Mouse (Mus musculus) embryonic facial prominence, embryonic 14.5 days (tissue): Measurements from ENCODE around the gene Ltbp4. TPM values are rescaled to one million over a fixed set of nuclear protein-coding genes. Genes with fewer than 3 reads are reported as not detected.

Source experiments
- ATAC-seq: fragments of 200-750 bp; cut with Nextera tagmentation; 2 replicates; pipeline ENCODE4 v1.8.0; 2017; ENCODE audit warnings: low read depth, moderate number of reproducible peaks, moderate TSS enrichment
- DNase-seq: peaks from one replicate; pipeline ENCODE4 v3.0.0-alpha.2; 2015; ENCODE audit warnings: low spot score
- H3K27ac ChIP-seq: fragments of 300-500 bp; sonication (generic); replicated peaks from 2 replicates; pipeline ENCODE4 v1.5.1; 2014; ENCODE audit warnings: low read depth, mild to moderate bottlenecking, low read length, moderate library complexity
- H3K27me3 ChIP-seq: fragments of 300-500 bp; sonication (generic); replicated peaks from 2 replicates; pipeline ENCODE4 v1.6.1; 2014; ENCODE audit warnings: low read length; ENCODE audit not compliant: control insufficient read depth, insufficient read depth
- H3K36me3 ChIP-seq: fragments of 300-500 bp; sonication (generic); 2 replicates; pipeline ENCODE4 v1.6.1; 2014; ENCODE audit warnings: low read length, mixed read lengths; ENCODE audit not compliant: control insufficient read depth, insufficient read depth
- H3K4me1 ChIP-seq: fragments of 300-500 bp; sonication (generic); 2 replicates; pipeline ENCODE4 v1.6.1; 2014; ENCODE audit warnings: antibody characterized with exemption, low read length; ENCODE audit not compliant: control insufficient read depth, insufficient read depth
- H3K4me2 ChIP-seq: fragments of 300-500 bp; sonication (generic); 2 replicates; pipeline ENCODE4 v1.6.1; 2014; ENCODE audit warnings: low read depth, mild to moderate bottlenecking, low read length, moderate library complexity, mixed read lengths
- H3K4me3 ChIP-seq: fragments of 300-500 bp; sonication (generic); 2 replicates; pipeline ENCODE4 v1.5.1; 2014; ENCODE audit warnings: low read depth, mild to moderate bottlenecking, low read length
- H3K9ac ChIP-seq: fragments of 300-500 bp; sonication (generic); 2 replicates; pipeline ENCODE4 v1.6.1; 2014; ENCODE audit warnings: low read depth, mild to moderate bottlenecking, low read length, moderate library complexity, mixed read lengths
- H3K9me3 ChIP-seq: fragments of 300-500 bp; sonication (generic); 2 replicates; pipeline ENCODE4 v1.6.1; 2016; ENCODE audit warnings: low read length; ENCODE audit not compliant: control insufficient read depth
- WGBS: fragments of 180-500 bp; shearing (Covaris S2); extraction: QIAGEN DNeasy Blood & Tissue Kit; methylation state at CpG from one replicate; pipeline ENCODE4 v1.1.7; 2014; 5-methylcytosine and 5-hydroxymethylcytosine counted together
- polyA plus RNA-seq: library from polyadenylated mRNA; unstranded; fragments of >200 nt; fragmentation: Nextera tagmentation; extraction: Ambion mirVana; gene quantifications from 2 replicates; pipeline ENCODE4 v1.2.1, GENCODE M21; 2014

Ltbp4 gene
- polyA plus RNA-seq, 1 experiment from 2014 or later, result 74.2 TPM

- DNase-seq (no peak), ATAC-seq (no peak)
- no peaks in the 10 kb centered on the region for H3K9me3 ChIP-seq
- no peak overlapping the region for H3K9ac ChIP-seq
- 82% methylated on average over 11 of the region's 11 CpGs for WGBS
- H3K27me3 ChIP-seq, result peaks cover 72% of the 10 kb centered on the region
- no peak overlapping the region for H3K4me2 ChIP-seq
- no peak overlapping the region for H3K4me3 ChIP-seq
- peaks cover 33% of the 10 kb centered on the region for H3K4me1 ChIP-seq
- H3K36me3 ChIP-seq, result peaks cover 17% of the 10 kb centered on the region
- no peak overlapping the region for H3K27ac ChIP-seq
These were observed 9.3 kb downstream of the Ltbp4 start for GRCm38 (mm10) chr7:27328161-27328560.

DNA sequence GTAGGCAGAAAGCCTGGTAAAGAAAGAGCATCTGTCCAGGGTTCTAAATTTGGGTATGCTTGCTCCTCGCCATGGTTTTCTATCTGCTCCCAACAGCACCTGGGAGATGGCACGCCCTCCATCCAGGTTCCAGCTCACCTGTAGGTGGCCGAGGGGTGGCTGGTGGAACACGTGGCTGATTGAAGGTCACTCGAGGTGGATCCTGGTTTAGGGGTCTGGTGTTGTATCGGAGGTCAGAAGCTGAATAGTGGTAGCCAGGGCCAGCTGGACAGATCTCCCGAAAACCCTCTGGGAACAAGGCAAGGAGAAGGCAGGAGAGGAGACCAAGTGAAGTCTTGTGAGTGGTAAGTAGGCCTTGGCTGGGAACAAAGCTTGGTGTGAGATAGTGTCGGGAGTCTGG is 10.0 kb downstream of the Ltbp4 start:
- Histone ChIP-seq H3K4me1 (peaks cover 30% of the 10 kb centered on the region), H3K9ac (no peak overlapping the region), H3K27me3 (peaks cover 65% of the 10 kb centered on the region), H3K36me3 (peaks cover 23% of the 10 kb centered on the region), H3K4me2 (no peak overlapping the region), H3K27ac (no peak overlapping the region), H3K9me3 (no peaks in the 10 kb centered on the region), H3K4me3 (no peak overlapping the region)
- ATAC-seq (no peak), DNase-seq (no peak)
- 96% methylated on average over 8 of the region's 8 CpGs for WGBS

DNA sequence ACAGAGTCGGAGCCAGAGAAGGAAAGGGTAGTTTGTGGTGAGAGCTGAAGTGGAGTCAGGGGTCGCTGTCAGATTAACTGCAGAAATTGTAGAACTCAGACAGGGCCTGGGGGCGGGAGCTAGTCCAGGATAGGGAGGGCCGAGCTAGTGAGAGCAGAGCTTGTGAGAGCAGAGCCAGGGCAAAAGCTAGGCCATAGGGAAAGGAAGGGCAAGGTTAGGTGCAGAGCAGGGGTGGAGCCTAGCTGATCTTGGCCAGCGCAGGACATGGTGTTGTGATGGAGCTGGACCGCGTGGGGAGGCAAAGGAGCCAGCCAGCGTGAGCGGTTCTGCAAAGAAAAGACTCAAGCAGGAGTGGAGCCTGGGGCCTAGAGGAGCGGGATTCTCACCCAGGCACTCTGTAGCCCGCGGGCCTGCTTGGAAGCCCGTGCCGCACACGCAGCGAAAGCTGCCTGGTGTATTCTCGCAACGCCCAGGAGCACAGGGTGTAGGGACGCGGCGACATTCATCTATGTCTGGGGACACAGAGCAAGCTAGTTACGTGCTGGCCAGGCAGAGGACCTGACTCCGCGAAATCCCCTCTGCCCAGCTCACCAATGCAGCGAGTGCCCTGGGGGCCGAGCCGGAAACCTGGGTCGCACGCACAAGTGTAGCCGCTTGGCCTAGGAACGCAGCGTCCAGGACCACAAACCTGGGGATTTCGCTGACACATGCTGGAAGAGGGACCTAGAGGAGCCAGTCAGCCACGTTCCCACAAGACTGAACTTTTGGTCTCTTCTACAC is 11.2 kb downstream of the Ltbp4 start:
- H3K27ac ChIP-seq, result no peak overlapping the region
- no peak for ATAC-seq

DNA sequence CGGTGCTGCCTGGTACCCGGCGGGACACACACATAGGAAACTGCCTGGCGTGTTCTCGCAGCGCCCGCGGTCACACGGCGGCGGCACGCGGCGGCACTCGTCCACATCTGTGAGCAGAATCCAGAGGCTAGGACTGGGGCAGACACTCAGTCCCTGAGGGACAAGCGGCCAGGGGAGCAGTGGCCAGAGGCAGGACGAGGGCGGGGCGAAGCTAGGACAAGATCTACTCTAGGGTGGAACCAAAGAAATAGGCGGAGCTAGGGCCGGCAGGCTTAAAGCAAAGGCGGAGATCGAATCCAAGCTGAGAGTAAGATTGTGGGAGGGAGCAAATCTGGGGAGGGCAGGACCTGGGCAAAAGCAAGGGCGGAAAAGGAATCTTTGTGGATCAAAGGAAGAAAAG is 11.8 kb downstream of the Ltbp4 start:
- peaks cover 53% of the 10 kb centered on the region for H3K27me3 ChIP-seq
- H3K9ac ChIP-seq, result peak overlapping the region; percentile 52
- ATAC-seq (no peak), DNase-seq (peak; percentile 58)
- H3K27ac ChIP-seq, result no peak overlapping the region
- peak overlapping the region; percentile 49 for H3K4me2 ChIP-seq
- no peaks in the 10 kb centered on the region for H3K9me3 ChIP-seq
- 3% methylated on average over 24 of the region's 24 CpGs for WGBS
- peaks cover 19% of the 10 kb centered on the region; the same call in 1 of the 2 replicates for H3K4me1 ChIP-seq
- peaks cover 23% of the 10 kb centered on the region for H3K36me3 ChIP-seq
- peak overlapping the region; percentile 31 for H3K4me3 ChIP-seq

More for the DNA sequence above, 11.2 kb downstream of the Ltbp4 start:
- Histone ChIP-seq H3K9ac (peak overlapping the region; percentile 19; the same call in 1 of the 2 replicates), H3K4me3 (peak overlapping the region; percentile 31), H3K27me3 (peaks cover 57% of the 10 kb centered on the region), H3K36me3 (peaks cover 23% of the 10 kb centered on the region), H3K9me3 (no peaks in the 10 kb centered on the region), H3K4me1 (peaks cover 21% of the 10 kb centered on the region; the same call in 1 of the 2 replicates), H3K4me2 (peak overlapping the region; percentile 49)
- no peak for DNase-seq
- 42% methylated on average over 31 of the region's 34 CpGs for WGBS

DNA sequence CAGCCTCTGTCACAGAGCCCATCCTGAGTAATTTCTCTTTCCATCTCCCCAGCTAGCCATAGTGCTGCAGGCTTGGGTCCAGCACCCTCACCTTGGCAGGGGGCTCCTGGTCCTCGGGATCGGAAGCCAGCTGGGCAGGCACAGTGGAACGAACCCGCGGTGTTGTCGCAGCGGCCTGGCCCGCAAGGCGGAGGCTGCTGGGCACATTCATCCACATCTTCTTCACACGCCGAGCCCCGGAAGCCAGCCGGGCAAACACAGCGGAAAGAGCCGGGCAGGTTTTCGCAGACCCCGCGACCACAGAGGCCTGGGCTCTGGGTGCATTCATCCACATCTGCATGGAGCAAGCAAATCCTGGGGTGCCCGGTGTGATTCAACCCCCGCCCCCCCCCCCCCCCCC is 12.6 kb downstream of the Ltbp4 start:
- Histone ChIP-seq H3K36me3 (peaks cover 23% of the 10 kb centered on the region), H3K4me1 (peaks cover 13% of the 10 kb centered on the region; the same call in 1 of the 2 replicates), H3K9ac (no peak overlapping the region), H3K27me3 (peaks cover 46% of the 10 kb centered on the region), H3K27ac (no peak overlapping the region), H3K4me3 (no peak overlapping the region), H3K9me3 (no peaks in the 10 kb centered on the region), H3K4me2 (no peak overlapping the region)
- DNase-seq, result no peak
- no peak for ATAC-seq
- WGBS, result 57% methylated on average over 17 of the region's 20 CpGs

DNA sequence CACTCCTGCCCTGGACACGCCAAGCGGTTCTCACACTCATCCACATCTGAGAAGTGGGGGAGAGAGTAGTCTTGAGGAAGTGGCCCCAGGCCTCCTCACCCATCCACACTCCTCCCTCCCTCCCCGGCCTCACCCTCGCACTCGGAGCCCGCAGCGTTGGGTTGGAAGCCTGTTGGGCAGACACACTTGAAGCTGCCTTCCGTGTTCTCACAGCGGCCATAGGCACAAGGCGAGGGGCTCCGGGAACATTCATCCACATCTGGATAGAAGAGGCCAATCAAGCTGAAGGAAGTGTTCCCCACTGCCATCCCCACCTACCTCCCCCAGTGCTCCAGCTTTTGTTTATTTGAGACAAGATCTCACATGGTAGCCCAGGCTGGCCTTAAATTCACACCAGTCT is 13.3 kb downstream of the Ltbp4 start:
- no peak for DNase-seq
- Histone ChIP-seq H3K27me3 (peaks cover 39% of the 10 kb centered on the region), H3K4me1 (peaks cover 9% of the 10 kb centered on the region; the same call in 1 of the 2 replicates), H3K27ac (no peak overlapping the region), H3K36me3 (peaks cover 28% of the 10 kb centered on the region), H3K9ac (no peak overlapping the region), H3K4me2 (no peak overlapping the region), H3K4me3 (no peak overlapping the region), H3K9me3 (no peaks in the 10 kb centered on the region)
- no peak for ATAC-seq
- WGBS, result 98% methylated on average over 11 of the region's 11 CpGs

DNA sequence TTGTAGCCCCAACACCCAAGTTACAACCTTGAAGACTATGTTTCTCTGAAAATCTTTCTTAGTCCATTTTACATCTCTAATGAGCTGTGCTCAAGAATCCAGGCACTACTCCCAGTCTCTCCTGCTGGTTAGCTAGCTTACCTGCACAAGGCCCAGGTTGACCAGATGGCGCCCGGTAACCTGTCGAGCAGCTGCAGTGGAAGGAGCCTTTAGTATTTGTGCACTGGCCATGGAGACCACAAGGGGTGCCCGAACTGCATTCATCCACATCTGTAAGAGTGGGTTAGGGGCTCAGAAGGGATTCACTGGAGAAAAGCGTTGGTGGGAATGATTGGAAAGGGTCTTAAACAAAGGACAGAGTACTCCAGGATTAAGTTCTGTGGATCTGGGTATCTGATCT is 14.5 kb downstream of the Ltbp4 start:
- Histone ChIP-seq H3K4me2 (no peak overlapping the region), H3K4me3 (no peak overlapping the region), H3K9ac (no peak overlapping the region), H3K36me3 (peaks cover 31% of the 10 kb centered on the region), H3K9me3 (no peaks in the 10 kb centered on the region), H3K27ac (no peak overlapping the region), H3K4me1 (peaks cover 9% of the 10 kb centered on the region; the same call in 1 of the 2 replicates), H3K27me3 (peaks cover 34% of the 10 kb centered on the region)
- WGBS, result 93% methylated on average over 5 of the region's 5 CpGs
- no peak for DNase-seq
- ATAC-seq, result no peak

GRCm38 (mm10) chr7:27322291-27322690 is 15.2 kb downstream of the Ltbp4 start:
- ATAC-seq (no peak), DNase-seq (no peak)
- no peak overlapping the region for H3K9ac ChIP-seq
- no peak overlapping the region for H3K27ac ChIP-seq
- no peak overlapping the region for H3K4me3 ChIP-seq
- no peak overlapping the region for H3K4me2 ChIP-seq
- WGBS, result 21% methylated on average over 10 of the region's 13 CpGs
- peaks cover 27% of the 10 kb centered on the region for H3K27me3 ChIP-seq
- H3K4me1 ChIP-seq, result peaks cover 9% of the 10 kb centered on the region; the same call in 1 of the 2 replicates
- H3K9me3 ChIP-seq, result no peaks in the 10 kb centered on the region
- H3K36me3 ChIP-seq, result peaks cover 32% of the 10 kb centered on the region

DNA sequence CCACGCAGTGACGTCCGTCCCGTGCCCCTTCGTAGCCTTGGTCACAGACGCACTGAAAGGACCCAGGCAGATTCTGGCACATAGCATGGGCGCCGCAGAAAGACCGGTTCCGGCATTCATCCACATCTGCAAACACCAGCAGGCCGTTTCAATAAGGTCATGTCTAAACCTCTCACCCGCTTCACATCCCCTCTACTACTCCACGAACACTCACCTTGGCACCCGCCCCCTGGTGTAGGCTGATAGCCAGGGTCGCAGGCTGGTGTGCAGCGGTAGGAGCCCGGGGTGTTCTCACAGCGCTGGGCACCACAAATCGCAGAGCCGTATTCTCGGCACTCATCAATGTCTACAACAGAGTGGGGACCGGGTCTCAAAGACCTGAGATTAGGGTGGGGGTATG is 18.1 kb downstream of the Ltbp4 start:
- Histone ChIP-seq H3K4me2 (no peak overlapping the region), H3K27ac (no peak overlapping the region), H3K9me3 (peaks cover 2% of the 10 kb centered on the region; the same call in 1 of the 2 replicates), H3K36me3 (peaks cover 27% of the 10 kb centered on the region), H3K27me3 (peaks cover 2% of the 10 kb centered on the region; the same call in 1 of the 2 replicates), H3K9ac (no peak overlapping the region), H3K4me1 (no peaks in the 10 kb centered on the region), H3K4me3 (no peak overlapping the region)
- WGBS, result 91% methylated on average over 22 of the region's 22 CpGs
- no peak for DNase-seq
- ATAC-seq, result no peak
